Mouse (Mus musculus) myocyte (in vitro differentiated cells): ENCODE results near the gene Crcp.

Experiments
- MAX ChIP-seq: IDR thresholded peaks from one replicate; pipeline ENCODE4 v1.6.1; 2011; ENCODE audit warnings: low read depth, mild to moderate bottlenecking, control low read depth
- POLR2A ChIP-seq: IDR thresholded peaks from one replicate; pipeline ENCODE4 v1.6.1; 2011; ENCODE audit warnings: low read depth, mild to moderate bottlenecking, control low read depth, moderate library complexity; ENCODE audit not compliant: insufficient read length
- TCF12 ChIP-seq: IDR thresholded peaks from one replicate; pipeline ENCODE4 v1.6.1; 2011; ENCODE audit warnings: mild to moderate bottlenecking, control low read depth; ENCODE audit not compliant: poor library complexity, insufficient read depth, severe bottlenecking

DNA sequence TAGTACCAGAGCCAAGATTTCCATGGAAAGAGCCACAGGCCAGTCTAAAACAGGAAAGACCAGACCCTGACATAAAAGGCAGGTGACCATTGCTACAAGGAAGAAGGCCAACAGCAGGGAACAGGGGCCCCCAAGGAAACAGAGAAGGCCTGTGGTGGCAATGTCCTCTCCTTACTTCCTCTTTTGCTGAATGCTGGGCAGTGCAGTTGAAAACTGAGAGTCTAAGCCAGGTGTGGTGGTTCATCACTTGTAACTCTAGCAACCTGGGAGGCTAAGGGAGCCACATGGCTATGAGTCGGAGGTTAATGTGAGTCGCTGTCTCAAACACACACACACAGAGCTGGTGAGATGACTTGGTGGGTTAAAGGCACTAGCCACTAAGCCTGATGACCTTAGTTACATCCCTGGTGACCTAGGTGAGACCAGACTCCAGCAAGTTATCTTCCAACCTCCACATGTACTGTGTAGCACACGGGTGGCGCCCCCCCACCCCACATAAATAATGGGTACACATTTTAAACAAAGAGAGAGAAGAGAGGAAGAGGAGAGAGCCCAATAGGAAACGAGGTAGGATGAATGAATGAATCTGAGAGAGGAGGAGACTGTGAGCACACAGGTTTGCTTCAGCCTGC, 27.6 kb upstream of the Crcp start:
- TF ChIP-seq TCF12 (no peak), MAX (no peak), POLR2A (no peak)
